Mouse (Mus musculus) midbrain, postnatal 0 days (tissue): ENCODE results near the gene Kcnip1. TPM values are rescaled to one million over a fixed set of nuclear protein-coding genes. Genes with fewer than 3 reads are reported as not detected.

Experiments used
- ATAC-seq: fragments of 200-750 bp; cut with Nextera tagmentation; 2 replicates; pipeline ENCODE4 v1.8.0; 2017; ENCODE audit warnings: moderate number of reproducible peaks, mild to moderate bottlenecking, moderate TSS enrichment, moderate library complexity; ENCODE audit not compliant: low FRiP score
- DNase-seq: peaks from one replicate; pipeline ENCODE4 v3.0.0-alpha.2; 2015; ENCODE audit warnings: low spot score
- H3K27ac ChIP-seq: fragments of 300-500 bp; sonication (generic); 2 replicates; pipeline ENCODE4 v1.5.1; 2014; ENCODE audit warnings: low read depth, mild to moderate bottlenecking, low read length, mixed read lengths
- H3K27me3 ChIP-seq: fragments of 300-500 bp; sonication (generic); 2 replicates; pipeline ENCODE4 v1.6.1; 2014; ENCODE audit warnings: low read length, control low read depth, mixed read lengths; ENCODE audit not compliant: insufficient read depth
- H3K36me3 ChIP-seq: fragments of 300-500 bp; sonication (generic); 2 replicates; pipeline ENCODE4 v1.6.1; 2014; ENCODE audit warnings: low read length, control low read depth, mixed read lengths; ENCODE audit not compliant: insufficient read depth
- H3K4me1 ChIP-seq: fragments of 300-500 bp; sonication (generic); 2 replicates; pipeline ENCODE4 v1.6.1; 2014; ENCODE audit warnings: mild to moderate bottlenecking, control low read depth, antibody characterized with exemption, low read length, mixed read lengths; ENCODE audit not compliant: insufficient read depth
- H3K4me2 ChIP-seq: fragments of 300-500 bp; sonication (generic); 2 replicates; pipeline ENCODE4 v1.6.1; 2014; ENCODE audit warnings: low read depth, mild to moderate bottlenecking, low read length, mixed read lengths; ENCODE audit not compliant: poor library complexity, severe bottlenecking
- H3K4me3 ChIP-seq: fragments of 300-500 bp; sonication (generic); 2 replicates; pipeline ENCODE4 v1.5.1; 2014; ENCODE audit warnings: low read depth, mild to moderate bottlenecking, low read length, moderate library complexity
- H3K9ac ChIP-seq: fragments of 300-500 bp; sonication (generic); replicated peaks from 2 replicates; pipeline ENCODE4 v1.6.1; 2014; ENCODE audit warnings: mild to moderate bottlenecking, low read length, moderate library complexity, mixed read lengths; ENCODE audit not compliant: poor library complexity, severe bottlenecking
- H3K9me3 ChIP-seq: fragments of 300-500 bp; sonication (generic); 2 replicates; pipeline ENCODE4 v1.6.1; 2016; ENCODE audit warnings: low read length, control low read depth
- CTCF ChIP-seq: IDR thresholded peaks from 2 replicates; pipeline ENCODE4 v1.5.1; 2016; ENCODE audit warnings: antibody characterized with exemption, mild to moderate bottlenecking
- WGBS: fragments of 180-500 bp; shearing (Covaris S2); extraction: QIAGEN DNeasy Blood & Tissue Kit; methylation state at CpG from one replicate; pipeline ENCODE4 v1.1.7; 2014; 5-methylcytosine and 5-hydroxymethylcytosine counted together
- polyA plus RNA-seq: library from polyadenylated mRNA; unstranded; fragments of >200 nt; fragmentation: Nextera tagmentation; extraction: Ambion mirVana; gene quantifications from 2 replicates; pipeline ENCODE4 v1.2.1, GENCODE M21; 2015
- total RNA-seq: library from RNA; depleted of rRNA; stranded (reverse); fragments of >200 nt; gene quantifications from 2 replicates; pipeline ENCODE4 v1.2.3, GENCODE M21; 2014

Gene Kcnip1
- total and polyA plus RNA-seq, 2 experiments from 2014 or later, result 93.8 to 145 TPM

GRCm38 (mm10) chr11:34029658-34030057 is 36.7 kb upstream of the Kcnip1 start:
- Histone ChIP-seq H3K4me1 (no peaks in the 10 kb centered on the region), H3K4me2 (no peak overlapping the region), H3K9ac (no peak overlapping the region), H3K4me3 (no peak overlapping the region), H3K9me3 (no peaks in the 10 kb centered on the region), H3K36me3 (no peaks in the 10 kb centered on the region), H3K27me3 (no peaks in the 10 kb centered on the region), H3K27ac (no peak overlapping the region)
- TF ChIP-seq CTCF, result no peak
- WGBS, result 29% methylated on average over 5 of the region's 5 CpGs
- ATAC-seq (no peak), DNase-seq (no peak)

- no peaks in the 10 kb centered on the region for H3K27me3 ChIP-seq
- TF ChIP-seq CTCF, result no peak
- H3K9me3 ChIP-seq, result no peaks in the 10 kb centered on the region
- no peak overlapping the region for H3K4me2 ChIP-seq
- no peak overlapping the region for H3K27ac ChIP-seq
- H3K36me3 ChIP-seq, result no peaks in the 10 kb centered on the region
- 94% methylated on average over 1 of the region's 1 CpGs for WGBS
- no peak overlapping the region for H3K9ac ChIP-seq
- no peak for DNase-seq
- no peak for ATAC-seq
- H3K4me1 ChIP-seq, result no peaks in the 10 kb centered on the region
- H3K4me3 ChIP-seq, result no peak overlapping the region
These were observed 32.1 kb upstream of the Kcnip1 start for GRCm38 (mm10) chr11:34025091-34025490.

DNA sequence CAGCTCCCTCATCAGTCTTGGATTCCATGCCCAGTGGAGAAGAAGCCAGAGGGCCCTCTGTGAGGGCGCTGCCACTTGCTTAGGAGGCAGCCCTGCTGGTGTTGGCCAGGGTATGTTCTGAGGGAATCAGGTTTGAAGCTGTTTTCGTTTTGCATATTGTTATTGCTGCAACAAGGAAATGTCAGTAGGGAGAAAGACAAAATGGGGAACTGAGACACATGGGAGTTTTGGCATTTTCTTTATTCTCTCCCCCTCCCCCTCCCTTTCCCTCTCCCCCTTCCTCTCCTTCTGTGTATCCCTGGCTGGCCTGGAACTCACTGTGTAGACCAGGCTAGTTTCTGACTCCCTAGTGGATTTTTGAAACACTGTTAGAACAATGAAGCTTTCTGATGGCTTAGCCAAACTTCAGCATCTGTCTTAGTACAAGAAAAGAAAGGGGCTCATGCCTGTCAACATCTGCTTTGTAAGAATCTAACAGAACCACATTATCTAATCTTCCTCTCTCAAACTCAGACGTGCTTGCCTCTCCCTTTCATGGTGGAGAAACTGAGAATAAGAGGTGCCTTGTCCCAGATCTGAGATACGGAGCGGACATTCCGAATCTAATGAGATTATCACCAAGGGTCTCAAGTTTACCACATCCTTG is 19.2 kb upstream of the Kcnip1 start:
- no peak for TF ChIP-seq CTCF
- ATAC-seq, result no peak
- Histone ChIP-seq H3K27me3 (no peaks in the 10 kb centered on the region), H3K4me3 (no peak overlapping the region), H3K9me3 (no peaks in the 10 kb centered on the region), H3K9ac (no peak overlapping the region), H3K36me3 (no peaks in the 10 kb centered on the region), H3K4me2 (no peak overlapping the region), H3K27ac (no peak overlapping the region), H3K4me1 (no peaks in the 10 kb centered on the region)
- WGBS, result 55% methylated on average over 6 of the region's 6 CpGs
- no peak for DNase-seq

- Histone ChIP-seq H3K9ac (no peak overlapping the region), H3K4me2 (no peak overlapping the region), H3K36me3 (no peaks in the 10 kb centered on the region), H3K27ac (no peak overlapping the region), H3K9me3 (no peaks in the 10 kb centered on the region), H3K4me3 (no peak overlapping the region), H3K4me1 (no peaks in the 10 kb centered on the region), H3K27me3 (no peaks in the 10 kb centered on the region)
- ATAC-seq, result no peak
- no peak for TF ChIP-seq CTCF
- no peak for DNase-seq
- 80% methylated on average over 4 of the region's 4 CpGs for WGBS
These were observed 17.9 kb upstream of the Kcnip1 start for GRCm38 (mm10) chr11:34010859-34011172.

DNA sequence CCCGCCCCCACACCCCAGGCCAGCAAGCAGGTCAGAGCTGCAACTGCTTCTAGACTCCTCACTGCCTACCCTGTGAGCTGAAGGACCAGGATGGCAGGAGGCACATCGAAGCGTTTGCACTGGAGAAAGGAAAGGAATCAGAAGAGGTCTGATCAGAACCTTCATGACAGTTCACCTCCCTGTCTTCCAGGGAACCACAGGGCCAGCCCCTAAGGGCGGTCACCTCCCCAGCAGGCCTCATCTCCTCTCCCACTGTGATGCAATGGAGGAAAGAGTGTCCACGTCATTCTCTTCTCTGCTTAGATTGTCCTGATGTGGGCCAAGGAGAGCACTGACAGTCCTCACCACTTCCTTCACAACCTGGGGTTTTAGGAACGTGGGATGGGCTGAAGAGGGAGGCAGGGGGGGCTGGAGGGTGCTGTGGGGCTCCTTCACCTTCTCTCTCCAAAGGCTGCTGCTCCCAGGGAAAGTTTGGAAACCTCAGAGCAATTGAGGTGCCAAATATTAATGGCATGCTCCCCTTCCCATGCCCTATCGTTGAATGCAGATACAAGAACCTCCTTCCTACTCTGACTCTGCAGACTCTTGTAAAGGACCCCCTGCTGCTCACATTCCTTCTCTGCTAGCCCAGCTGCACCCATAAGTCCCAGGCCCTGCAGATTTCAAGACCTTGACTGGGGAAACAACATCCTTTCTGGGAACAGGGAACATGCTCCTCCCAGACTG is 17.3 kb upstream of the Kcnip1 start:
- Histone ChIP-seq H3K4me1 (no peaks in the 10 kb centered on the region), H3K27me3 (no peaks in the 10 kb centered on the region), H3K9me3 (no peaks in the 10 kb centered on the region), H3K27ac (no peak overlapping the region), H3K9ac (no peak overlapping the region), H3K36me3 (no peaks in the 10 kb centered on the region), H3K4me3 (no peak overlapping the region), H3K4me2 (no peak overlapping the region)
- ATAC-seq (no peak), DNase-seq (no peak)
- TF ChIP-seq CTCF, result no peak
- 77% methylated on average over 7 of the region's 7 CpGs for WGBS

DNA sequence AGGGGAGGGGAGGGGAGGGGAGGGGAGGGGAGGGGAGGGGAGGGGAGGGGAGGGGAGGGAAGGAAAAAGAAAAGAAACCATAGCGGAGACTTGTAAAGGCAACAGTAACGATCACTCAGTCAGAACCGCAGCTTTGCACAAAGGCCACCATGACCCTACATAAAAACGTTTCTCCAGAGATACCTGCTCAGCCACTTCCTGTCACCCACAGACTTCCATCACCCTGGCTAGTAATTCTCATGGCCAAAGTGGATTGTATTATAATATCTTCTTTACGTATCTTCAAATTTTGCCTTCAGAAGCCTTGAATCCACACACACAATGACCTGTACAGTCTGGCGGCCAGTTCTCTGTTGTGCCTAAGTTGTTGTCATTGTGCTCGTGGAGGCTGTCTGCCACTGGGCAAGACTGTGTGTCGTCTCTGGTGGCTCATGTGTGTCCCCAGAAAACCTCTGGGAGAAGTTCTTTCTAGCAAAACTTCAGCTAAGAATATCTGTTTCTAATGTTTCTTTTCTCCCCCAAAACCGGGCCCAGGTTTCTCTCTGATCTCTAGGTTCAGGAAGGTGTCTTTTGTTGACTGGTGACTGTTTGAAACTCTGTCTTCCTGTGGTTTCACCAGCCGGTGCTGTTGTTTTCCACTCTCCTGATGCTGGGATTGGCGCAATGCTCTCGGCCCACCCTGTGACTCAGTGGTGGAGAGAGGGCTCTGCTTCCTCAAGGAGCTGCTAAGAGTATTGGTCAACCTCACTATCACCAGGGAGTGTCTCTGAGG is 16.6 kb upstream of the Kcnip1 start:
- H3K4me1 ChIP-seq, result no peaks in the 10 kb centered on the region
- ATAC-seq, result no peak
- no peak for DNase-seq

More for the DNA sequence above, 16.6 kb upstream of the Kcnip1 start:
- H3K27me3 ChIP-seq, result no peaks in the 10 kb centered on the region
- no peaks in the 10 kb centered on the region for H3K36me3 ChIP-seq
- H3K27ac ChIP-seq, result no peak overlapping the region
- H3K4me3 ChIP-seq, result no peak overlapping the region
- H3K9ac ChIP-seq, result no peak overlapping the region
- WGBS, result 81% methylated on average over 12 of the region's 12 CpGs
- H3K4me2 ChIP-seq, result no peak overlapping the region
- no peak for TF ChIP-seq CTCF
- no peaks in the 10 kb centered on the region for H3K9me3 ChIP-seq
